Mouse (Mus musculus) limb, embryonic 10.5 days (tissue): ENCODE results near the gene Crebbp. TPM values are rescaled to one million over a fixed set of nuclear protein-coding genes. Genes with fewer than 3 reads are reported as not detected.
"Not testable (repeated sequence)": the region's sequence is repeated elsewhere in the genome, so short reads cannot be mapped to it uniquely, and the experiment has no call there.

Source experiments
- DNase-seq: peaks from one replicate; pipeline ENCODE4 v3.0.0-alpha.2; 2017; ENCODE audit warnings: low spot score
- H3K27ac ChIP-seq: fragments of 300-500 bp; sonication (generic); 2 replicates; pipeline ENCODE4 v1.5.1; 2016; ENCODE audit warnings: mild to moderate bottlenecking
- H3K27me3 ChIP-seq: fragments of 300-500 bp; sonication (generic); 2 replicates; pipeline ENCODE4 v1.6.1; 2016; ENCODE audit warnings: low read depth, mild to moderate bottlenecking; ENCODE audit not compliant: poor library complexity, severe bottlenecking
- H3K36me3 ChIP-seq: fragments of 300-500 bp; sonication (generic); 2 replicates; pipeline ENCODE4 v1.6.1; 2016; ENCODE audit warnings: mild to moderate bottlenecking, moderate library complexity
- H3K4me1 ChIP-seq: fragments of 300-500 bp; sonication (generic); 2 replicates; pipeline ENCODE4 v1.6.1; 2016
- H3K4me3 ChIP-seq: fragments of 300-500 bp; sonication (generic); 2 replicates; pipeline ENCODE4 v1.5.1; 2016; ENCODE audit warnings: mild to moderate bottlenecking, moderate library complexity
- H3K9me3 ChIP-seq: fragments of 300-500 bp; sonication (generic); replicated peaks from 2 replicates; pipeline ENCODE4 v1.6.1; 2016; ENCODE audit warnings: mild to moderate bottlenecking
- WGBS: fragments of 180-500 bp; shearing (Covaris S2); methylation state at CpG from one replicate; pipeline ENCODE4 v1.1.7; 2016; 5-methylcytosine and 5-hydroxymethylcytosine counted together
- polyA plus RNA-seq: library from polyadenylated mRNA; unstranded; fragments of >200 nt; fragmentation: Nextera tagmentation; extraction: Ambion mirVana; gene quantifications from 2 replicates; pipeline ENCODE4 v1.2.1, GENCODE M21; 2016

Gene Crebbp
- 31.1 and 36.9 TPM in 2 replicates for polyA plus RNA-seq

DNA sequence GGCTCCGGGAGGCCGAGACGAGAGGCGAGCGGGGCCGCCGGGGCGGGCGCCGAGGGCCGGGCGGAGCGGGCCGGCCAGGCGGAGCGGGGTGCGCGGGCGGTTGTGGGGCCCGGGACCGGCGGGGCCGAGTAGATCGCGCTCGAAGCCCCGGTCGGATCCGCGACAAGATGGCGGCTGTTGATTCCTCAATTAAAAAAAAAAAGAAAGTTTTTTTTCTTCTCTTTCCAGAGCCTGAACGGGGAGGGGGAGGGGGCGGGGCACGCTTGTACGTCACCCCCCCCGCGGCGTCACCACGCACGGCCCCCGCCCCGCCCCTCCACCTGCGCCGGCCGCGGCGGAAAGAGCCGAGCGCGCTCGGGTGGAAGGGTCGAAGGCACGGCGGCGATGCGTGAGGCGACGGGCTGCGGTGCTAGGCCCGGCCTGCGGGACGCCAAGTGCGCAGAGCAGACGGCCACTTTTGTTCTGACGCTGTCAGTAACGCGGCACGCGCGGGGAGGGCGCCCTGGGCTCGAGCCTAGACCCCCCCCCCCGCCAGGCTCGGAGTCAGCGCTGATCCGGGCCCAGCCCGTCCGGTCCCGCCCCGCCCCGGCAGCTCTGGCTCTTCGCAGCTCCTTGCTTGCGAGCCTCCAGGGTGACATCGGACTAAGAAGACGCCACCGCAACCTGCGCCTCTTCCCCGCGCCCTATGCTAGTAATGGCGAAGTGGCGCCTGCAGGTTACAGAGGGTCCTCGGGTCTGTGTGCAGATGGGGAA lies at the start of gene Crebbp:
Crebbp (minus strand) TSS at position 199 of the 753 bp plus-strand sequence.
- peak within 1 kb of the TSS; percentile 97 for H3K27ac ChIP-seq
- 2% methylated on average over 84 of the region's 92 CpGs for WGBS
- H3K36me3 ChIP-seq, result peaks cover 6% of the 10 kb centered on the region
- no peaks in the 10 kb centered on the region for H3K9me3 ChIP-seq
- peaks cover 17% of the 10 kb centered on the region for H3K27me3 ChIP-seq
- H3K4me3 ChIP-seq, result peak within 1 kb of the TSS; percentile 94
- DNase-seq, result peak; percentile 98
- peaks cover 22% of the 10 kb centered on the region for H3K4me1 ChIP-seq

DNA sequence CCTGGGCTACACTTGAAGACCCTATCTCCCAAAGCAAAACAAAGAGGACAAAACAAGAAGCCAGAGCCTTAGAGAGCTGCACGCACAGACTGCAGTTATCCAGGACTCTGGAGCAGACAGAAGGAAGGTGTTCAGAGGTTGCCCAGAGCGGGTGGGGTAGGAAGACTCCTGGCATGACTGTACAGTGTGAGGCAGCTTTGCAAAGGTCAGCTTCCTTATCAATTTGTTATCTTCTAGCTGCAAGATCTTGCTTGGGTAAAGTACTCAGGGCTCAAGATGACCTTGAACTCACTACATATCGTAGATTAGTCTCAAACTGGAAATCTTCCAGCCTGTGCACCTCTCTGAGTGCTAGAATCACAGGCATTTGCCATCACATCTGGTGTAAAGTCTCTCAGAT lies 49.7 kb upstream of the Crebbp start:
- no peaks in the 10 kb centered on the region for H3K9me3 ChIP-seq
- no peak overlapping the region for H3K27ac ChIP-seq
- peaks cover 12% of the 10 kb centered on the region; the same call in 1 of the 2 replicates for H3K27me3 ChIP-seq
- no peaks in the 10 kb centered on the region for H3K36me3 ChIP-seq
- DNase-seq, result no peak
- H3K4me3 ChIP-seq, result no peak overlapping the region
- WGBS, result 88% methylated on average over 3 of the region's 3 CpGs
- peaks cover 8% of the 10 kb centered on the region for H3K4me1 ChIP-seq

DNA sequence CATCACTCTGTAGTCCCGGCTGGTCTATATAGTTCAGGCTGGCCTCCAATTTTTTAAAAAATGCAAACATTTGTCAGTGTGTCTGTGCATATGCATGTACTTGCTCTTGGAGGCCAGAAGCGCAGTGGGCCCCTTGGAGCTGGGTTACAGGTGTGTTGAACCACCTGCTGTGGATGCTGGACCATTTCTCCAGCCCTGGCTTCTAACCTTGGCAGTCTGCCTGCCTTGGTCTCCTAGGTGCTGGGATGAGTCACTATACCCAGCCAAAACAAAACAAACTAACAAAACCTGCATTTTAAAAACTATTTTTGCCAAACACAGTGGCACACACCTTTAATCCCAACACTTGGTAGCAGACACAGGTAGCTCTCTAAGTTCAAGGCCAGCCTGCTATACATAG lies 43.7 kb upstream of the Crebbp start:
- 88% methylated on average over 2 of the region's 2 CpGs for WGBS
- Histone ChIP-seq H3K27ac (no peak overlapping the region), H3K4me1 (no peaks in the 10 kb centered on the region), H3K36me3 (no peaks in the 10 kb centered on the region), H3K9me3 (no peaks in the 10 kb centered on the region), H3K27me3 (no peaks in the 10 kb centered on the region), H3K4me3 (no peak overlapping the region)
- no peak for DNase-seq

DNA sequence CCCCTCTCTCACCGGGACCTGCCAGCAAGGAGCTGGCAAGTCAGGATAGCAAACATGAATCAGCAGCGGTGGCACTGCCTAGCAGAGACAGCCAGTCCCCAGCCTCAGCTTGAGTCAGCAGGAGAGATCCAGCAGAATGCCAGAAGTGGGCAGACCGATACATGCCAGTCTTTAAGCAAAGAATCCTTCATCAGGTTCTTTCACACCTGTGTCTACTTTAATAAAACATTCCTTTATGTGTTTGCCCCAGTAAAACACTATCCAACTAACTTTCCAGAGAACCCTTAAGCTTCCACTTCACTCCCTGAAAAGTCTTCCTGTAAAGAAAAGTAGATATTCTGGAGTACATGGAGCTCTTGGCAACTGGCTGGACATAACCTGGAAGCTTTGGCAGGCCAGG lies 35.0 kb upstream of the Crebbp start:
- 84% methylated on average over 3 of the region's 3 CpGs for WGBS
- Histone ChIP-seq H3K27me3 (no peaks in the 10 kb centered on the region), H3K9me3 (no peaks in the 10 kb centered on the region), H3K27ac (no peak overlapping the region), H3K4me1 (no peaks in the 10 kb centered on the region), H3K4me3 (no peak overlapping the region), H3K36me3 (no peaks in the 10 kb centered on the region)
- DNase-seq, result no peak

DNA sequence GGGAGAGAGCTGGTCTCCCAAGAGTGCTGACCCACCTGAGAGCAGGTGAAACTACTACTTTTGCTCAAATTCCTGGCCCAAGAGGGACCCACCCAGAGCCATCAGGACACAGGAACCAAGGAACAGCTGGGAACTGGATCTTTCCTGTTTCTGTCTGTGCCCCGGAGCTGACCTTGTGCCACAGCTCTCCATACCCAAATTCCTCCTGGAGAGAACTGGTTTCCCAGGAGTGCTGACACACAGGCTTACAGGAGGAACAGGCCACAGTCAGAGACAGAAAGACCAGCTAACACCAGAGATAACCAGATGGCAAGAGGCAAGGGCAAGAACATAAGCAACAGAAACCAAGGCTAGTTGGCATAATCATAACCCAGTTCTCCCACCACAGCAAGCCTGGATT lies 31.4 kb upstream of the Crebbp start:
- H3K36me3 ChIP-seq, H3K9me3 ChIP-seq, H3K27me3 ChIP-seq, H3K4me3 ChIP-seq, DNase-seq, H3K4me1 ChIP-seq, H3K27ac ChIP-seq: not testable (repeated sequence)
- 97% methylated on average over 1 of the region's 1 CpGs for WGBS

DNA sequence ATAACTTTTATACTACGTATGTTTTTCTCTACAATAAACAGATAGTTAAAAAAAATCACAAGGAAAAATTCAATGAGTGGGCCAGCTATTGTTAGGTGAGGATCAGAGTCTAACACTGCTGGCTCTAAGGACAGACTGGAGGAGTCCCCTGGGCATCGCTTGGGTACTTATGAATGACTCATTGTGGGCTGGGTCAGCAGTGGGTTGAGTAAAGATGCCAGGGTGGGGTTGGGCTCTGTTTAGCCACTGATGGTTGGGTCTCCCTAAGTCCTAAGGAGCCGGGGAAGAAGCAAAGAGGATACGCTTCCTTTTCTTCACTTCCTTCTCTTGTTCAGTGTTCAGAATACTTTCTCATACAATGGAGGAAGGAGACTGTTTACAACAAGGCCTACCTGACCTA lies 22.3 kb upstream of the Crebbp start:
- H3K4me1 ChIP-seq, result no peaks in the 10 kb centered on the region

DNA sequence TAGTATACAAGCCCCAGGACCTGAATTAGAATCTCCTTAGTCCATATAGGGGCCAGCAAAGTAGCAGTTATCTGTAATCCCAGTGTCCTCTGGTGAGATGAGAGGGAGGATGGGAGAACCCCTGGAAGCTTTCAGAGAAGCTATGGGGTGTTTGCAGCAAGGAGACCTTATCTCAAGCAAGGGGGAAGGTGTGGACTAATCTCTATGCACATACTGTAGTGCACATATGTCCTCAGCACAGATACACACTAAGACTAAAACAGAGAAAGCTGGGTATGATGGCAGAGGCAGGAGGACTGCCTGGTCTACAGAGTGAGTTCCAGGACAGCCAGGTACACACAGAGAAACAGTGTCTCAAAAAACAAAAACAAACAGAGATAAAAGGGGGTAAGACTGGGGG lies 21.8 kb upstream of the Crebbp start:
- Histone ChIP-seq H3K36me3 (no peaks in the 10 kb centered on the region), H3K4me3 (no peak overlapping the region), H3K9me3 (no peaks in the 10 kb centered on the region), H3K27ac (no peak overlapping the region), H3K4me1 (no peaks in the 10 kb centered on the region), H3K27me3 (no peaks in the 10 kb centered on the region)
- no peak for DNase-seq

More for the DNA sequence above, 22.3 kb upstream of the Crebbp start:
- Histone ChIP-seq H3K4me3 (no peak overlapping the region), H3K27ac (no peak overlapping the region), H3K27me3 (no peaks in the 10 kb centered on the region), H3K9me3 (no peaks in the 10 kb centered on the region), H3K36me3 (no peaks in the 10 kb centered on the region)
- DNase-seq, result no peak
- WGBS, result 93% methylated on average over 4 of the region's 4 CpGs

DNA sequence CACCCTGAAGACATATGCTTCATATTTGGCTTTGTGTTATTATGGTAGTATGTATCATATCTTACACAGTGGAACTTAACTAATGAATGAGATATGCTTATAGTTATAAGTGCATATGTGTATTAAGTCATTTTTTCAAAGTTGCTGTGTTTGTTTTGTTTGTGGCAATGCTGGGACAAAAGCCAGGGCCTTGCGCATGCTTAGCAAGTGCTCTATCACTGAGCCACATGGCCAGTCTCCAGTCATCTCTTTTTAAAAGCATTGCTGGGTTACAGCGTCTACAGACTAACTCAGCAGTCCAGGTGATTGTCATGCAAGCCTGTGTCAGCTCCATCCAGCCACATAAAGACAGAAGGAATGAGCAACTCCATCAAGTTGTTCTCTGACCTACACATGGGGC lies 12.0 kb upstream of the Crebbp start:
- no peaks in the 10 kb centered on the region for H3K4me1 ChIP-seq
- 95% methylated on average over 2 of the region's 2 CpGs for WGBS
- no peaks in the 10 kb centered on the region for H3K27me3 ChIP-seq
- no peak overlapping the region for H3K4me3 ChIP-seq
- H3K36me3 ChIP-seq, result no peaks in the 10 kb centered on the region
- DNase-seq, result no peak
- H3K9me3 ChIP-seq, result no peaks in the 10 kb centered on the region
- H3K27ac ChIP-seq, result no peak overlapping the region

DNA sequence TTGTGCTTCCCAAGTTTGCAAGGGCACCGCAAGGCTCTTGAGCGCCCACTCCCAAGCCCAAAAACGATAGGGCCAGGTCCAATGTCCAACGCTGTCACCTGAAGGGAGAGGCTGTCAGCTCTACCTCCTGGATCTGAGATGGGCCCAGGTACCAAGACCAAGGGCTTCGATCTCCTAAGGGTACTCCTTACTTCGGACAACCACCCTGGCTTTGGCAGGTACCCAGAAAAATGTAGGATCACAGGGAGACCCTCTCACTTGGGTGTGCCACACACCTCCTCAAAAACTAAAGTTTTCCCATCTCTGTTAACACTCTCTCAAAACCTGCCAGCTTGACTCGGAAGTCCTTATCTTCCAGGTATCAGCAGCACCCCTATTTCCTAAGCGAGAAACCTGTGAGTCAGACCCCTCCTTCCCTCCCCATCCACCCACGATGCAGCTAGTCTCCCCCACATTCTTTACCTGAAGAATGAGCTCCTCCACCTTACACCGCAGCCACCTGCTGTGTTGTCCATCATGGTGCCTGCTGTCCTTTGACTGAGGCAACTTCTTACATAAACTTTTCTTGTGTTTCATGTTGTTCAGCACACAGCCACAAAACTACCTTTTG lies 939 bp upstream of the Crebbp start:
- H3K27ac ChIP-seq, result peak overlapping the region; percentile 97
- H3K9me3 ChIP-seq, result no peaks in the 10 kb centered on the region
- H3K27me3 ChIP-seq, result peaks cover 17% of the 10 kb centered on the region
- H3K4me3 ChIP-seq, result peak overlapping the region; percentile 94
- WGBS, result 40% methylated on average over 10 of the region's 10 CpGs
- H3K4me1 ChIP-seq, result peaks cover 22% of the 10 kb centered on the region
- DNase-seq, result no peak
- H3K36me3 ChIP-seq, result peaks cover 6% of the 10 kb centered on the region; the same call in 1 of the 2 replicates

DNA sequence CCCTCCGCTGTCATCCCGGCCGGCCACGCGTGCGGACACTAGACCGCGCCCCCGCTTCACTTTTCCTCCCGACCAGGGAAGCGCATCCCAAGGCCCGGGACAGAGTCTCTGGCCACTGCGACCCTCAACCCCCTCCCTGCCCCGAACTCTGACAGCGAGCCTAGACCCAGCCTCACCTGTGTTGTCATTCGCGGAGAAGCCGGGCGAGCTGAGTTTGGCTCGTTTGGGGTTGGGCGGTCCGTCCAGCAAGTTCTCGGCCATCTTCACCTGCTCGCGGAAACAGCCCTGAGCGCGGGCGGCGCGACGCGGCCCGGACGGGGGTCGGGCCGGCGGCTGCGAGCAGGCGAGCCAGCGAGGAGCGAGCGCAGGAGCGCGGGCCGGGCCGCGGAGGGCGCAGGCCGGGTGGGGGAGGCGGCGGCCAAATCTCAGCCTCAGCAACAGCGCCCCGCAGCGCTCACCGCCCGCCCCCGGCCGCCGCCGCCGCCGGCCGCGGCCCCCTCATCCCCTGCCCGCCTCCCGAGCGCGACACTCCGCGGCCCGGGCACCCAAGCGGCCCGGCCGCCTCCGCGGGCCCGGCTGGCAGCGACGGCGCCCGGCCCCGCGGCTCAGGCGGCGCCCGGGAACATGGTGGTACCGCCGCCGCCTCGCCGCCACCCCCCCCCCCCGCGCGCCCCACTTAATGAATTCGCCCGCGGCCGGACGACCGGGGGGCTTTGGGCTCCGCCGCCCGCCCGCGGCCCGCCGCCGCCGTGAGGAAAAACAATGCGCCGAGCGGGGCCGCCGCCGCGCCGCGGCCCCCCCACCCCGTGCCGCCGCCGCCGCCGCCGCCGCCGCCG lies 616 bp downstream of the Crebbp start:
- peak; percentile 78 for DNase-seq
- Histone ChIP-seq H3K4me3 (peak overlapping the region; percentile 94), H3K27ac (peak overlapping the region; percentile 97), H3K36me3 (peaks cover 14% of the 10 kb centered on the region), H3K4me1 (peaks cover 22% of the 10 kb centered on the region), H3K27me3 (peaks cover 17% of the 10 kb centered on the region), H3K9me3 (no peaks in the 10 kb centered on the region)
- WGBS, result 4% methylated on average over 97 of the region's 128 CpGs

DNA sequence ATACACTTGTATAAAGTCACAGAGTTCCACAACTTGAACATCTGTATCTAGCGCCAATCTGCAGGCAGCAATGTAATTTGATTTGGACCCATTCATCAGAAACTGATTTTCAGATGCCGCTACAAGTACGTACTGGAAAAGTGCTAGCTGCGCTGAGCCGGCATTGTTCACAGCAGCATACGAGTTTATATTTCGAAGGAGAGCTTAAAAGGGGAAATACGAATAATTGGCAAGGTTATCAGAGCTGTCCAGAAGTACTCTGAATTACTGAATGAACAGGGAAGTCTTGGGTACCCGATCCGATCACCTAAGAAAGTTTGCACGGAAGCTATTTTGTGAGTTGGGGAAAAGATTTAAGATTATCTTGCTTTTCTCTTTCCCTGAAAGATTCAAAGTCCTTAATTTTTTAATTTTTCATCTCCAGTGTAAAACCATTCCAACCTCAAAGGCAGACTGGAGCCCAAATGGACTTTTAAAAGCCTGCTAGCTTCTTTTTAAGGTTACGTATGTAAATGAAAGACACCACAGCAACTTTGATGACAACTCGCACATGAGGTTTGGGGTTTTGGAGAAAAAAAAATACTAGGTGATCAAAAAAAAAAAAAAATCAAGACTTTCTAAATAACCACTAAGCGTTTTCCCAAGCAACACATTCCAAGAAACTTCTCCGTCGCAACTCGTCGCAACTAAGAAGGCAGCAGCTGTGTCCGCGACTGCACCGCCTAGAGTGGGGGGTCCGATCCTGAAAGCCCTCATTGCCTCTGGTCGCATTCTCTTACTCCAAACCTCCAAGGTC lies 1.4 kb downstream of the Crebbp start:
- DNase-seq, result no peak
- no peaks in the 10 kb centered on the region for H3K9me3 ChIP-seq
- H3K27me3 ChIP-seq, result peaks cover 17% of the 10 kb centered on the region
- H3K4me3 ChIP-seq, result peak overlapping the region; percentile 94
- peaks cover 22% of the 10 kb centered on the region for H3K4me1 ChIP-seq
- H3K36me3 ChIP-seq, result peaks cover 22% of the 10 kb centered on the region
- H3K27ac ChIP-seq, result peak overlapping the region; percentile 97
- whole genome bisulfite sequencing, result 21% methylated on average over 23 of the region's 23 CpGs

DNA sequence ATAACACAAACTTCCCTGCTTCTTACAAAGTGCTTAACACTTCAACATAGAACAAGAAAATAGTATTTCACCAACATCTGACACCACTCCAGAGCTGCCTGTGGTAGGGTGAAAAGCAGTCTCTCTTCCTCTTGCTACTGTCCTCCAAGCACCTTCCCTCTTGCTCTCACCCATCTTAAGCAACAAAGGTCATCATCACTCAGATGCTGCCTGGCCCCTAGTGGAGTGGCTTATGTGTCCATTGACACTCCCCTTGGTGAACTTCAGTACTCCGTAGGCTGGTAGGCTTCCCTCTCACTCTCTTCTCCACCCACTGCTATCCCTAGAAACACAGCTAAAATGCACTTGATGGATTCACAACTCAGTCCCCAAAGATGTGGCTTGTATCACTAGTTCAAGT lies 3.5 kb downstream of the Crebbp start:
- Histone ChIP-seq H3K27ac (no peak overlapping the region), H3K4me3 (no peak overlapping the region), H3K27me3 (peaks cover 9% of the 10 kb centered on the region), H3K36me3 (peaks cover 35% of the 10 kb centered on the region), H3K9me3 (no peaks in the 10 kb centered on the region), H3K4me1 (peaks cover 22% of the 10 kb centered on the region)
- WGBS, result 76% methylated on average over 1 of the region's 1 CpGs
- no peak for DNase-seq
